13 mouse cellular contexts compared by ENCODE assay signal in the genomic region with DNA sequence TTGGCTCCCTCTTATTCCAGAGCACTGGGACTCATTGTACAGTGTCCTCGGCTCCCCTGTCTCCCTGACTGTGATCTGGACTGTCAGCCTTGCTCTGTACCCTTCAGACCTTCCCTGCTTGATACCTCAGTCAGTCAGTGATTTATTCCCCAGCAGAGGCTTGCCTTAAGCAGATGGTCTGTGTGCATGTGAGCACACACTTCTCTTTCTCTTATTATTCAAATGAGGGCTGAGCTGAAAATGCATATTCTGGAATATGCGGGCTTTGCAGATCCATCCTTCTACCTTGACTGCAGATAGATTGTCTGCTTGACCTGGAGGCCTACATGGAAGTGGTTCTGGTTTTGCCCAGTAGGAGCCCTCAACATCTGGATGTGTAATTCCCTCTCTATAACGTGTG. TPM values are rescaled to one million over a fixed set of nuclear protein-coding genes. Genes with fewer than 3 reads are reported as not detected.
A peak's percentile ranks its signal among the peaks of the same experiment; 100 is the strongest.
DNase-seq lines count a peak whose midpoint lies in the region; ATAC-seq and TF ChIP-seq lines count a peak whose summit lies in the region.
"Had no signal": no experiment of that assay in that cellular context is flagged by ENCODE, and none has a peak within 500 bp of the region (broad histone marks: within the 10 kb centered on the region; RNA-seq: fewer than 3 reads in every experiment).

No protein-coding gene starts in this region.

- no peak overlapping the region for H3K9ac ChIP-seq in forebrain, embryonic 11.5 days (ENCODE audit: low read length)
- no peak overlapping the region for H3K9ac ChIP-seq in hindbrain, postnatal 0 days (replicated peaks; ENCODE audit: low read length)
- no peak overlapping the region for H3K9ac ChIP-seq in midbrain, postnatal 0 days (replicated peaks; ENCODE audit: low read length, poor library complexity, severe bottlenecking)

- intact Hi-C loops in left cerebral cortex, adult 2 months (cut with DNase I): no loop called here

- DNase-seq in left cerebral cortex, adult 2 months (ENCODE audit: extremely low spot score in 1 of 2, low spot score in 2 of 2): no peak
- no peak for DNase-seq in left cerebral cortex, adult 9 months (ENCODE audit: low spot score in 2 of 2)
- DNase-seq in forebrain, embryonic 11.5 days (ENCODE audit: low spot score): no peak
- no peak for DNase-seq in hindbrain, postnatal 0 days (ENCODE audit: low spot score)
- no peak for DNase-seq in midbrain, postnatal 0 days (ENCODE audit: low spot score)
- no peak for DNase-seq in cerebellum, adult 11 months
- DNase-seq in layer of hippocampus, adult 18-20 months (ENCODE audit: low spot score in 2 of 2): no peak
- no peak for DNase-seq in frontal cortex, adult 2 months (ENCODE audit: extremely low spot score in 1 of 2, low spot score in 1 of 2)
- DNase-seq: cerebellum, postnatal 14 days; lung, postnatal 4 days had no signal

- no peaks in the 10 kb centered on the region for H3K9me3 ChIP-seq in forebrain, embryonic 11.5 days (ENCODE audit: control insufficient read depth, low read length)
- H3K9me3 ChIP-seq in hindbrain, postnatal 0 days (ENCODE audit: low read length): no peaks in the 10 kb centered on the region
- H3K9me3 ChIP-seq in midbrain, postnatal 0 days (ENCODE audit: low read length): no peaks in the 10 kb centered on the region

- no peak for ATAC-seq in forebrain, embryonic 11.5 days (replicated peaks; ENCODE audit: low FRiP score)
- no peak for ATAC-seq in hindbrain, postnatal 0 days
- ATAC-seq in midbrain, postnatal 0 days (ENCODE audit: low FRiP score): no peak

- H3K4me1 ChIP-seq in forebrain, embryonic 11.5 days (replicated peaks; ENCODE audit: control insufficient read depth, insufficient read depth, low read length): peaks cover 55% of the 10 kb centered on the region
- H3K4me1 ChIP-seq in hindbrain, postnatal 0 days (ENCODE audit: insufficient read depth, low read length): peaks cover 26% of the 10 kb centered on the region
- peaks cover 36% of the 10 kb centered on the region for H3K4me1 ChIP-seq in midbrain, postnatal 0 days (ENCODE audit: insufficient read depth, low read length)

- H3K4me3 ChIP-seq in left cerebral cortex, adult 2 months: no peak overlapping the region
- H3K4me3 ChIP-seq in forebrain, embryonic 11.5 days (ENCODE audit: low read depth, low read length): no peak overlapping the region
- H3K4me3 ChIP-seq in hindbrain, postnatal 0 days (ENCODE audit: low read length): no peak overlapping the region
- no peak overlapping the region for H3K4me3 ChIP-seq in midbrain, postnatal 0 days (ENCODE audit: low read depth, low read length)

- WGBS in forebrain, embryonic 11.5 days: 75% methylated on average over 3 of the region's 3 CpGs
- WGBS in hindbrain, postnatal 0 days: 39% methylated on average over 3 of the region's 3 CpGs
- 37% methylated on average over 3 of the region's 3 CpGs for WGBS in midbrain, postnatal 0 days

- no peak for TF ChIP-seq CTCF in left cerebral cortex, adult 2 months (IDR thresholded peaks at IDR 0.05)
- no peak for TF ChIP-seq CTCF in hindbrain, postnatal 0 days (IDR thresholded peaks at IDR 0.05; ENCODE audit: low read depth)
- TF ChIP-seq CTCF in midbrain, postnatal 0 days (IDR thresholded peaks at IDR 0.05): no peak

- H3K36me3 ChIP-seq in forebrain, embryonic 11.5 days (ENCODE audit: control insufficient read depth, insufficient read depth, low read length): no peaks in the 10 kb centered on the region; the same call in 1 of the 2 replicates
- H3K36me3 ChIP-seq in hindbrain, postnatal 0 days (ENCODE audit: insufficient read depth, low read length): peaks cover 5% of the 10 kb centered on the region; the same call in 1 of the 2 replicates
- peaks cover 6% of the 10 kb centered on the region; the same call in 1 of the 2 replicates for H3K36me3 ChIP-seq in midbrain, postnatal 0 days (ENCODE audit: insufficient read depth, low read length)

- no peaks in the 10 kb centered on the region for H3K27me3 ChIP-seq in forebrain, embryonic 11.5 days (ENCODE audit: control insufficient read depth, insufficient read depth, low read length)
- no peaks in the 10 kb centered on the region for H3K27me3 ChIP-seq in hindbrain, postnatal 0 days (ENCODE audit: insufficient read depth, low read length)
- no peaks in the 10 kb centered on the region for H3K27me3 ChIP-seq in midbrain, postnatal 0 days (ENCODE audit: insufficient read depth, low read length)

- H3K4me2 ChIP-seq in forebrain, embryonic 11.5 days (ENCODE audit: low read depth, low read length, severe bottlenecking): no peak overlapping the region
- H3K4me2 ChIP-seq in hindbrain, postnatal 0 days (ENCODE audit: low read depth, low read length): no peak overlapping the region
- no peak overlapping the region for H3K4me2 ChIP-seq in midbrain, postnatal 0 days (ENCODE audit: low read depth, low read length, poor library complexity, severe bottlenecking)

- peak overlapping the region; percentile 91 for H3K27ac ChIP-seq in left cerebral cortex, adult 2 months
- peak overlapping the region; percentile 99 for H3K27ac ChIP-seq in forebrain, embryonic 11.5 days (ENCODE audit: low read depth, low read length)
- peak overlapping the region; percentile 37 for H3K27ac ChIP-seq in hindbrain, postnatal 0 days
- H3K27ac ChIP-seq in midbrain, postnatal 0 days (ENCODE audit: low read depth, low read length): peak overlapping the region; percentile 97

RNA-seq across cellular contexts. Expression of gene Gpr84, which starts 12.4 kb away (rescaled TPM):
- total RNA-seq in left cerebral cortex, adult 2 months (2021): under 1 TPM; 0.40 to 0.66 TPM
- polyA plus RNA-seq in forebrain, embryonic 11.5 days (2014; fragmentation: Nextera tagmentation; extraction: Ambion mirVana): not detected in 2 replicates
- 0.58 and 0.86 TPM in 2 replicates for total RNA-seq in hindbrain, postnatal 0 days (2014; rRNA removed)
- polyA plus RNA-seq in hindbrain, postnatal 0 days (2015; fragmentation: Nextera tagmentation; extraction: Ambion mirVana): 0.30 and 0.37 TPM in 2 replicates
- 0.27 TPM in 1 of 2 replicates, not detected in the other for total RNA-seq in midbrain, postnatal 0 days (2014; rRNA removed)
- 0.29 and 0.37 TPM in 2 replicates for polyA plus RNA-seq in midbrain, postnatal 0 days (2015; fragmentation: Nextera tagmentation; extraction: Ambion mirVana)
- under 1 TPM; 0.54 to 0.63 TPM for total RNA-seq in layer of hippocampus, adult 18-20 months (2021)
- polyA plus RNA-seq in frontal cortex, adult 2 months (2012; rRNA removed): 1.3 and 1.5 TPM in 2 replicates
- total RNA-seq: heart, adult 8-10 months; neutrophil, adult 5-6 weeks had no signal

RNA-seq across cellular contexts. Expression of gene Copz1, which starts 25.5 kb away (rescaled TPM):
- total RNA-seq in left cerebral cortex, adult 2 months (2021): 10 to 100 TPM; 85.5 to 93.0 TPM
- 265 TPM in 2 replicates for polyA plus RNA-seq in forebrain, embryonic 11.5 days (2014; fragmentation: Nextera tagmentation; extraction: Ambion mirVana)
- 149 and 155 TPM in 2 replicates for total RNA-seq in hindbrain, postnatal 0 days (2014; rRNA removed)
- 181 TPM in 2 replicates for polyA plus RNA-seq in hindbrain, postnatal 0 days (2015; fragmentation: Nextera tagmentation; extraction: Ambion mirVana)
- 127 and 151 TPM in 2 replicates for total RNA-seq in midbrain, postnatal 0 days (2014; rRNA removed)
- 178 and 184 TPM in 2 replicates for polyA plus RNA-seq in midbrain, postnatal 0 days (2015; fragmentation: Nextera tagmentation; extraction: Ambion mirVana)
- total RNA-seq in layer of hippocampus, adult 18-20 months (2021): 100 to 1,000 TPM in 1 of 2 experiments, 10 to 100 TPM in 1; 97.0 to 100 TPM
- polyA plus RNA-seq in frontal cortex, adult 2 months (2012; rRNA removed): 141 and 146 TPM in 2 replicates

RNA-seq across cellular contexts. Expression of gene Nfe2, which starts 39.8 kb away (rescaled TPM):
- not detected for total RNA-seq in left cerebral cortex, adult 2 months (2021)
- 6.6 and 7.6 TPM in 2 replicates for polyA plus RNA-seq in forebrain, embryonic 11.5 days (2014; fragmentation: Nextera tagmentation; extraction: Ambion mirVana)
- total RNA-seq in hindbrain, postnatal 0 days (2014; rRNA removed): 0.63 TPM in 1 of 2 replicates, not detected in the other
- polyA plus RNA-seq in hindbrain, postnatal 0 days (2015; fragmentation: Nextera tagmentation; extraction: Ambion mirVana): 0.20 and 0.33 TPM in 2 replicates
- 0.99 and 3.2 TPM in 2 replicates for total RNA-seq in midbrain, postnatal 0 days (2014; rRNA removed)
- 0.26 and 0.32 TPM in 2 replicates for polyA plus RNA-seq in midbrain, postnatal 0 days (2015; fragmentation: Nextera tagmentation; extraction: Ambion mirVana)
- not detected for total RNA-seq in layer of hippocampus, adult 18-20 months (2021)
- polyA plus RNA-seq in frontal cortex, adult 2 months (2012; rRNA removed): 0.48 TPM in 1 of 2 replicates, not detected in the other
- total RNA-seq: left cerebral cortex, adult 8-10 months had no signal

RNA-seq across cellular contexts. Expression of gene Zfp385a, which starts 41.9 kb away (rescaled TPM):
- 10 to 100 TPM; 66.1 to 77.5 TPM for total RNA-seq in left cerebral cortex, adult 2 months (2021)
- 27.4 and 27.8 TPM in 2 replicates for polyA plus RNA-seq in forebrain, embryonic 11.5 days (2014; fragmentation: Nextera tagmentation; extraction: Ambion mirVana)
- 20.6 and 25.8 TPM in 2 replicates for total RNA-seq in hindbrain, postnatal 0 days (2014; rRNA removed)
- polyA plus RNA-seq in hindbrain, postnatal 0 days (2015; fragmentation: Nextera tagmentation; extraction: Ambion mirVana): 19.8 and 23.1 TPM in 2 replicates
- 22.0 and 26.5 TPM in 2 replicates for total RNA-seq in midbrain, postnatal 0 days (2014; rRNA removed)
- 26.9 and 28.8 TPM in 2 replicates for polyA plus RNA-seq in midbrain, postnatal 0 days (2015; fragmentation: Nextera tagmentation; extraction: Ambion mirVana)
- total RNA-seq in layer of hippocampus, adult 18-20 months (2021): 10 to 100 TPM; 43.7 to 49.8 TPM
- polyA plus RNA-seq in frontal cortex, adult 2 months (2012; rRNA removed): 46.3 and 46.5 TPM in 2 replicates

RNA-seq across cellular contexts. Expression of gene Hnrnpa1, which starts 57.8 kb away (rescaled TPM):
- total RNA-seq in left cerebral cortex, adult 2 months (2021): 100 to 1,000 TPM; 233 to 247 TPM
- 1,395 and 1,473 TPM in 2 replicates for polyA plus RNA-seq in forebrain, embryonic 11.5 days (2014; fragmentation: Nextera tagmentation; extraction: Ambion mirVana)
- total RNA-seq in hindbrain, postnatal 0 days (2014; rRNA removed): 117 and 148 TPM in 2 replicates
- 596 and 630 TPM in 2 replicates for polyA plus RNA-seq in hindbrain, postnatal 0 days (2015; fragmentation: Nextera tagmentation; extraction: Ambion mirVana)
- total RNA-seq in midbrain, postnatal 0 days (2014; rRNA removed): 142 and 190 TPM in 2 replicates
- 540 and 609 TPM in 2 replicates for polyA plus RNA-seq in midbrain, postnatal 0 days (2015; fragmentation: Nextera tagmentation; extraction: Ambion mirVana)
- total RNA-seq in layer of hippocampus, adult 18-20 months (2021): 100 to 1,000 TPM; 239 to 256 TPM
- 360 and 407 TPM in 2 replicates for polyA plus RNA-seq in frontal cortex, adult 2 months (2012; rRNA removed)

Comparison
In these comparisons a context has a peak if more than half of its experiments do, and no peak if none do; other contexts are left out.
1. H3K27ac ChIP-seq: peak in every context shown above with its lines; median percentile 99 in forebrain, embryonic 11.5 days; 97 in midbrain, postnatal 0 days; 91 in left cerebral cortex, adult 2 months; 37 in hindbrain, postnatal 0 days.